Mouse (Mus musculus) ES-E14 (cell line): ENCODE results near the gene Fbxl17.

Source experiments
- CHD2 ChIP-seq: IDR thresholded peaks from 2 replicates; pipeline ENCODE4 v1.6.1; 2014; ENCODE audit warnings: mild to moderate bottlenecking, low read depth, low read length, inconsistent platforms
- HCFC1 ChIP-seq: IDR thresholded peaks from 2 replicates; pipeline ENCODE4 v1.6.1; 2012; ENCODE audit warnings: low read length, inconsistent platforms, borderline replicate concordance; ENCODE audit not compliant: insufficient read depth
- ZC3H11A ChIP-seq: IDR thresholded peaks from 2 replicates; pipeline ENCODE4 v1.6.1; 2012; ENCODE audit warnings: low read depth, mild to moderate bottlenecking, inconsistent platforms, low read length, borderline replicate concordance
- ZNF384 ChIP-seq: IDR thresholded peaks from 2 replicates; pipeline ENCODE4 v1.6.1; 2012; ENCODE audit warnings: low read depth, low read length, inconsistent platforms

- no peak for TF ChIP-seq ZNF384
- TF ChIP-seq CHD2, result no peak
- TF ChIP-seq ZC3H11A, result no peak
- no peak for TF ChIP-seq HCFC1
These were observed 278.2 kb downstream of the Fbxl17 start for GRCm38 (mm10) chr17:63221632-63222031.
